Mouse (Mus musculus) forebrain, embryonic 14.5 days (tissue): ENCODE measurements at regions not wholly inside any gene's neighbourhood (a gene's known extent, or its start where the extent isn't known, plus 50 kb on each side); places are given as distances from the start of the nearest gene placed in this dataset.
"Not testable (repeated sequence)": the region's sequence is repeated elsewhere in the genome, so short reads cannot be mapped to it uniquely, and the experiment has no call there.

Source experiments
- ATAC-seq: fragments of 200-750 bp; cut with Nextera tagmentation; 2 replicates; pipeline ENCODE4 v1.8.0; 2017; ENCODE audit warnings: mild to moderate bottlenecking, moderate library complexity
- DNase-seq: peaks from one replicate; pipeline ENCODE4 v3.0.0-alpha.2; 2015; ENCODE audit warnings: low spot score
- H3K27ac ChIP-seq: fragments of 300-500 bp; sonication (generic); 2 replicates; pipeline ENCODE4 v1.5.1; 2014; ENCODE audit warnings: low read depth, mild to moderate bottlenecking, control low read depth, low read length, moderate library complexity
- H3K27me3 ChIP-seq: fragments of 300-500 bp; sonication (generic); replicated peaks from 2 replicates; pipeline ENCODE4 v1.6.1; 2014; ENCODE audit warnings: low read length, control low read depth, mixed read lengths; ENCODE audit not compliant: control insufficient read depth, insufficient read depth
- H3K36me3 ChIP-seq: fragments of 300-500 bp; sonication (generic); 2 replicates; pipeline ENCODE4 v1.6.1; 2014; ENCODE audit warnings: low read length, control low read depth; ENCODE audit not compliant: control insufficient read depth, insufficient read depth
- H3K4me1 ChIP-seq: fragments of 300-500 bp; sonication (generic); 2 replicates; pipeline ENCODE4 v1.6.1; 2014; ENCODE audit warnings: antibody characterized with exemption, low read length, control low read depth; ENCODE audit not compliant: control insufficient read depth, insufficient read depth
- H3K4me2 ChIP-seq: fragments of 300-500 bp; sonication (generic); 2 replicates; pipeline ENCODE4 v1.6.1; 2014; ENCODE audit warnings: mild to moderate bottlenecking, control low read depth, low read length
- H3K4me3 ChIP-seq: fragments of 300-500 bp; sonication (generic); 2 replicates; pipeline ENCODE4 v1.5.1; 2014; ENCODE audit warnings: low read depth, low read length, control low read depth
- H3K9ac ChIP-seq: fragments of 300-500 bp; sonication (generic); 2 replicates; pipeline ENCODE4 v1.6.1; 2014; ENCODE audit warnings: mild to moderate bottlenecking, low read length, control low read depth, moderate library complexity
- H3K9me3 ChIP-seq: fragments of 300-500 bp; sonication (generic); replicated peaks from 2 replicates; pipeline ENCODE4 v1.6.1; 2016; ENCODE audit warnings: low read length, control low read depth, mixed read lengths; ENCODE audit not compliant: control insufficient read depth
- WGBS: fragments of 180-500 bp; shearing (Covaris S2); extraction: QIAGEN DNeasy Blood & Tissue Kit; methylation state at CpG from one replicate; pipeline ENCODE4 v1.1.7; 2014; 5-methylcytosine and 5-hydroxymethylcytosine counted together

- Histone ChIP-seq H3K27ac (no peak overlapping the region), H3K4me1 (no peaks in the 10 kb centered on the region), H3K36me3 (no peaks in the 10 kb centered on the region), H3K4me3 (no peak overlapping the region), H3K9ac (no peak overlapping the region), H3K27me3 (no peaks in the 10 kb centered on the region), H3K4me2 (no peak overlapping the region), H3K9me3 (no peaks in the 10 kb centered on the region)
- DNase-seq (no peak), ATAC-seq (no peak)
- 92% methylated on average over 13 of the region's 13 CpGs for WGBS
Observed at GRCm38 (mm10) chr3:34709553-34709952, 59.3 kb downstream of the Sox2 start.

GRCm38 (mm10) chr3:34712137-34712536 is 61.9 kb downstream of the Sox2 start:
- 92% methylated on average over 7 of the region's 7 CpGs for WGBS

GRCm38 (mm10) chr3:34722506-34722905 is 72.3 kb downstream of the Sox2 start:
- WGBS, result 92% methylated on average over 7 of the region's 7 CpGs
- DNase-seq, result no peak

More at GRCm38 (mm10) chr3:34712137-34712536, 61.9 kb downstream of the Sox2 start:
- not testable (repeated sequence) for ATAC-seq, H3K27ac ChIP-seq, H3K36me3 ChIP-seq, H3K4me3 ChIP-seq, H3K9me3 ChIP-seq, H3K9ac ChIP-seq, H3K4me2 ChIP-seq, H3K27me3 ChIP-seq, H3K4me1 ChIP-seq, DNase-seq

DNA sequence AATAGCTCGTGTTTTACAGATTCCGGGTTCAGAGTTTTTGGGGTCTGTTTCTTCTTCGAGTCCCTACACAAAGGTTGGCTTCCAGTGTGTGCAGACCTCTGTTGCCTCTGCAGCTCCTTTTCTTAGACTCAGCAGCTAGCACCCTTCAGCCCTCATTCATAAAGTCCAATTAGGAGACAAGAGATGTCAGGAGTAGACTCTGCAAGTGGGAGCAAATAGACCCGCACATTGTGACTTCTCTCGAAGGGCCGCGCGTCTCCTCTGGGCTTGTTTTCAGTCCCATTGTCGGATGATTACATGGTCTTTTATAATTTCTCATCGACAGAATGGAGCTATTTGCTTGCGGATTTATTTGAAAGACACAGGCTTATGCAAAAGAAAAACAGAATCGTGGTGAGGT is 76.8 kb downstream of the Sox2 start:
- H3K9ac ChIP-seq, result no peak overlapping the region
- no peaks in the 10 kb centered on the region for H3K27me3 ChIP-seq
- DNase-seq (peak; percentile 4), ATAC-seq (no peak)
- no peaks in the 10 kb centered on the region for H3K9me3 ChIP-seq
- H3K4me2 ChIP-seq, result no peak overlapping the region
- H3K36me3 ChIP-seq, result no peaks in the 10 kb centered on the region
- 31% methylated on average over 12 of the region's 12 CpGs for WGBS
- no peak overlapping the region for H3K27ac ChIP-seq
- H3K4me3 ChIP-seq, result no peak overlapping the region
- H3K4me1 ChIP-seq, result no peaks in the 10 kb centered on the region

More at GRCm38 (mm10) chr3:34722506-34722905, 72.3 kb downstream of the Sox2 start:
- H3K27ac ChIP-seq, result no peak overlapping the region
- no peak overlapping the region for H3K4me2 ChIP-seq
- no peak overlapping the region for H3K9ac ChIP-seq
- no peak overlapping the region for H3K4me3 ChIP-seq
- no peaks in the 10 kb centered on the region for H3K9me3 ChIP-seq
- H3K4me1 ChIP-seq, result no peaks in the 10 kb centered on the region
- no peak for ATAC-seq
- H3K27me3 ChIP-seq, result no peaks in the 10 kb centered on the region
- H3K36me3 ChIP-seq, result no peaks in the 10 kb centered on the region

DNA sequence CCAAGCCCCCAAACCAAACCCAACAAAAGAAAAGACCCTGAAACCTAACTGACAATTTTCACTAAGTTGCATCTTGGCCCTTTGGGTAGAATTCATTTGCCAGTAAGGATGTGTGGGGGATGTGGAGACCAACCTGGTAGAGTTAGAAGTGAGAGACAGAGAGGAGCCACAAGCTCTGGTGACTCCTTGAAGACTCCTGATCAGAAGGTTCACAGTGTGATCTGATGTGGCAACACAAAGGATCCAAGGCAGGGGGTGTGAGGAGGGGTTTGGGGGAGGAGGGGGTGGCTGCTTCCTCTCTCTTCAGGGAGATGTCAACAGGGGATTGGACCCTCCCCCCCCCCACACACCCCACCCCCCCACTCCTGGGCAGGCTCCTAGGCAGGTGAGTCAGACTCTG is 78.1 kb downstream of the Sox2 start:
- no peak for ATAC-seq
- H3K9me3 ChIP-seq, result no peaks in the 10 kb centered on the region
- H3K36me3 ChIP-seq, result no peaks in the 10 kb centered on the region

GRCm38 (mm10) chr3:34734966-34735365 is 84.8 kb downstream of the Sox2 start:
- no peak for ATAC-seq
- Histone ChIP-seq H3K4me2 (no peak overlapping the region), H3K27me3 (no peaks in the 10 kb centered on the region), H3K36me3 (no peaks in the 10 kb centered on the region), H3K4me1 (no peaks in the 10 kb centered on the region), H3K27ac (no peak overlapping the region), H3K9ac (no peak overlapping the region), H3K9me3 (no peaks in the 10 kb centered on the region), H3K4me3 (no peak overlapping the region)
- WGBS, result 91% methylated on average over 5 of the region's 5 CpGs
- no peak for DNase-seq

More for the DNA sequence above, 78.1 kb downstream of the Sox2 start:
- H3K4me1 ChIP-seq, result no peaks in the 10 kb centered on the region
- no peak for DNase-seq
- no peak overlapping the region for H3K4me3 ChIP-seq
- H3K9ac ChIP-seq, result no peak overlapping the region
- H3K27me3 ChIP-seq, result no peaks in the 10 kb centered on the region
- no peak overlapping the region for H3K27ac ChIP-seq
- H3K4me2 ChIP-seq, result no peak overlapping the region

- no peak overlapping the region for H3K9ac ChIP-seq
- DNase-seq (no peak), ATAC-seq (no peak)
- H3K36me3 ChIP-seq, result no peaks in the 10 kb centered on the region
- no peak overlapping the region for H3K27ac ChIP-seq
- 90% methylated on average over 4 of the region's 4 CpGs for WGBS
- H3K4me3 ChIP-seq, result no peak overlapping the region
- H3K4me1 ChIP-seq, result no peaks in the 10 kb centered on the region
- no peak overlapping the region for H3K4me2 ChIP-seq
- no peaks in the 10 kb centered on the region for H3K27me3 ChIP-seq
- no peaks in the 10 kb centered on the region for H3K9me3 ChIP-seq
Observed at GRCm38 (mm10) chr3:34738001-34738400, 87.8 kb downstream of the Sox2 start.

DNA sequence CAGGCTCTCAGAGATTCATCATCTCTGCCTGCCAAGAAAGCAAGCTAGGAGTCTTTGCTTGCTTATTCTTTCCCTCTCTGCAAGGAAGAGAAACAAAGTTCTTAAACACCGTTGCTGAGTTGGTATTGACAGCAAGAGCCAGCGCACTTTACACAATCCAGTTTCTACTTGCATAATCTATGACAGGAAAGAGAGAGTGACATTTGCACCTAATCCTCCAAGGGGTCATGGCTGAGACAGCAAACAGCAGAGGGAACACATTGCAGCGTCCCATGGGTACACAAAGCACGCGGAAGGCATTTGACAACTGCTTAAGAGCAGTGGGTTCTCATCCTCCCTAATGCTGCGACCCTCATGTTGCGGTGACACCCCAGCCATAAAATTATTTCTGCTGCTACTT is 88.7 kb downstream of the Sox2 start:
- Histone ChIP-seq H3K4me1 (no peaks in the 10 kb centered on the region), H3K27me3 (no peaks in the 10 kb centered on the region), H3K9me3 (no peaks in the 10 kb centered on the region), H3K36me3 (no peaks in the 10 kb centered on the region), H3K4me3 (no peak overlapping the region), H3K27ac (no peak overlapping the region), H3K4me2 (no peak overlapping the region), H3K9ac (no peak overlapping the region)
- DNase-seq (no peak), ATAC-seq (no peak)
- 73% methylated on average over 7 of the region's 7 CpGs for WGBS

DNA sequence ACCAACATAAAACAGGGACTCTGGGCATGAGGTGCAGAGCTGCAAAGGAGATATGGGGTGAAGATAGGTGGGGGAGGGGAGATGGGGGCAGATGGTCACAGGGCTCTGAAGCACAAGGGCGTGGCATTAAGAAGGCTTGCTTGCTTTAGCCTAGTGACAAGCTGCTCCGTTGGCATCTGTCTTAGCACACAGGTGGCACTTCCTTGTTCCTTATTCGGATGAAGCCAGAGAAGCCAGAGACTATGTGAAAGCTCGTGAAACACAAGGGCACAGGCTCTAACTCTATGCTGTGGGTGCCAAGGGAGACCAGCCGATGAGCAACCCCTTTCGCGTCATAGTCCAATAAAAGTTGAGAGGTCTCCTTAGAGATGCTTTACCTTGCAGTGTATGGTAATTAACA is 89.5 kb downstream of the Sox2 start:
- no peak overlapping the region for H3K27ac ChIP-seq
- DNase-seq, result no peak
- H3K4me1 ChIP-seq, result no peaks in the 10 kb centered on the region
- no peak overlapping the region for H3K4me3 ChIP-seq
- H3K27me3 ChIP-seq, result no peaks in the 10 kb centered on the region
- 82% methylated on average over 7 of the region's 7 CpGs for WGBS
- no peaks in the 10 kb centered on the region for H3K36me3 ChIP-seq
- no peaks in the 10 kb centered on the region for H3K9me3 ChIP-seq
- H3K4me2 ChIP-seq, result no peak overlapping the region
- no peak for ATAC-seq
- H3K9ac ChIP-seq, result no peak overlapping the region
